Mouse (Mus musculus) activated CD4-positive, CD25-positive, alpha-beta regulatory T cell (primary cell): ENCODE measurements around the gene Gulp1. TPM values are rescaled to one million over a fixed set of nuclear protein-coding genes. Genes with fewer than 3 reads are reported as not detected.

Experiments
- polyA plus RNA-seq, 2 experiments: library from polyadenylated mRNA; unstranded; fragments of 100-300 nt; shearing (Covaris generic); gene quantifications; one replicate each; pipeline ENCODE4 v1.2.1; 2017

Gulp1 gene
- not detected for polyA plus RNA-seq

DNA sequence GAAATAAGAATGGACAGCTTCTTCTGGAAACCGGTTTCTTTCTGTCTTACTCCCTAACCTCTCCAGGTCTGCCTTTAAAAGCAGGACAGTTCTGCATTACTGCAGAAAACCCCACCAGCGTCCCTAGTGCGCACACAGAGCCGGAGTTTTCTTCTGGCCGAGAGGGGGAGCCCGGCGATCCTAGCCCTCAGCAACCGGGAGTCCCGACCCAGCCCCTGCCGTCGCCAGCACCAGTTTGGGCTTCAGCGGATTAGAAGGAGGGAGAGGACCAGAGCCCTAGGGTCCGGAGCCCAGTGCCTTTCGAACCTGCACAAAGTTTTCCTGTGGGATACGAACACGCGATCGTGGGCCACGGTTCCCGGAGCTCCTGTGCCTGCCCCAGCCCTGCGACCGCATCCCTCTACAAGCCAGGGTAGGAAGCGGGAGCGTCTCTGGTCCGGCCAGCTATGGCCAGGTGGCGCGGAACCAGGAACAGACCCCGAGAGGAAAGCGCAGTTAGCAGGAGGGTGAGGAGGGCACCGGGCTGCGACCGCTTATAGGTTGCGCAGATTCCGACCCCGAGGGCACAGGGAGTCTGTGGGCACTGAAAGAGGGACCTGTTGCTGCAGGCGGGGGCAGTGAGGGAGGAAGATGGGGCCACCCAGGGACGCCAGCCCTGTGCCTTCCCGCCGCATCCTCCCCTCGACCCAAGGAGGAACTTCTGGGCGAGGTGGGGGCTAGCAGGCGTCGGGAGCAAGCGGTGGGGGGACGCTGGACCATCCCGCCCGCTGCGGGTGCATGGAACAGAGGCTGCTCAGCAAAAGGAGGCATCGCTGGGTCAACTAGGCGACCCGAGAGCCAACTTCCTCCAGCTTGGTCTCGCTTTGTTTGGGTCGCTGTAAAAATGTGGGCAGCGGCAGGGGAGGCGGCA, at the start of gene Gulp1:
Gene Gulp1, plus strand, starts transcription at position 51 of the 910 bp plus-strand sequence.

